ENCODE assay signal across 8 mouse cellular contexts in the genomic region with DNA sequence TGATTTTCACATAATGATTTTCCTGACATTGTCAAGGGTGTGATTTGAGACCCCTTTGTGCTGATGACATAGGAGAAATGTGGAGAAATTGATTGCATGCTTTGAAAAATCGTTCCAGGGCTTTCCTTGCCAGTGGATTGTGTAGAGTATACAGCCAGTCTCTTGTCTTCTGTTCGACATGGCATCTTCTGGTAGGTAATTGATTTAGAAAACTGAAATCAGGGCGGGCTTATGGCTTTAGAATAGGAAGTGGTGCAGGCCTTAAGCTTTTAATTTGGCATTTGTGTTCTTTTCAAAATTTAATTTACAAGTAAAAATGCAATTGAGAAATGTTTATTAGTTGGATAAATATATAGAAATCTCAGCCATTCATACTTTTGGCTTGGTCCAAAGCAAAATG. TPM values are rescaled to one million over a fixed set of nuclear protein-coding genes. Genes with fewer than 3 reads are reported as not detected.
DNase-seq lines count a peak whose midpoint lies in the region; ATAC-seq and TF ChIP-seq lines count a peak whose summit lies in the region.
"Had no signal": no experiment of that assay in that cellular context is flagged by ENCODE, and none has a peak within 500 bp of the region (broad histone marks: within the 10 kb centered on the region; RNA-seq: fewer than 3 reads in every experiment).

No protein-coding gene starts in this region.

- peaks cover 38% of the 10 kb centered on the region for H3K36me3 ChIP-seq in stomach, embryonic 14.5 days (ENCODE audit: control insufficient read depth, insufficient read depth, low read length)
- peaks cover 9% of the 10 kb centered on the region for H3K36me3 ChIP-seq in stomach, postnatal 0 days (ENCODE audit: control insufficient read depth, insufficient read depth, low read length)
- H3K36me3 ChIP-seq in forebrain, postnatal 0 days (ENCODE audit: insufficient read depth): peaks cover 35% of the 10 kb centered on the region
- peaks cover 41% of the 10 kb centered on the region for H3K36me3 ChIP-seq in liver, embryonic 14.5 days (replicated peaks; ENCODE audit: control insufficient read depth, insufficient read depth, low read depth)

- TF ChIP-seq CTCF in stomach, postnatal 0 days (IDR thresholded peaks at IDR 0.05; ENCODE audit: low read depth): no peak
- TF ChIP-seq CTCF in forebrain, postnatal 0 days (IDR thresholded peaks at IDR 0.05; ENCODE audit: low read depth): no peak
- TF ChIP-seq CTCF in liver, embryonic 14.5 days (IDR thresholded peaks at IDR 0.05; ENCODE audit: low read depth): no peak

- no peak for DNase-seq in stomach, postnatal 0 days (ENCODE audit: low spot score)
- no peak for DNase-seq in forebrain, postnatal 0 days
- no peak for DNase-seq in liver, embryonic 14.5 days (ENCODE audit: low read depth in 3 of 3, low spot score in 3 of 3)
- no peak for DNase-seq in natural killer cell, adult 2 months (ENCODE audit: low spot score in 2 of 2)
- DNase-seq: cerebellum, postnatal 25 days had no signal

- peak overlapping the region; percentile 94 for H3K4me3 ChIP-seq in stomach, embryonic 14.5 days (ENCODE audit: low read depth, low read length)
- H3K4me3 ChIP-seq in stomach, postnatal 0 days (ENCODE audit: low read depth, low read length): no peak overlapping the region
- peak overlapping the region; percentile 86 for H3K4me3 ChIP-seq in forebrain, postnatal 0 days (ENCODE audit: low read depth, low read length)
- peak overlapping the region in 1 of 2 experiments; percentile 92; a peak in 2 of 4 replicates for H3K4me3 ChIP-seq in liver, embryonic 14.5 days (ENCODE audit: insufficient read depth in 1 of 2, low read depth in 2 of 2, low read length in 2 of 2)

- H3K27ac ChIP-seq in stomach, embryonic 14.5 days (ENCODE audit: low read length): no peak overlapping the region
- no peak overlapping the region for H3K27ac ChIP-seq in stomach, postnatal 0 days (replicated peaks)
- H3K27ac ChIP-seq in forebrain, postnatal 0 days (ENCODE audit: low read depth, low read length): peak overlapping the region; percentile 100
- no peak overlapping the region for H3K27ac ChIP-seq in liver, embryonic 14.5 days

- no peak for TF ChIP-seq EP300 in stomach, postnatal 0 days (optimal IDR thresholded peaks at IDR 0.05)
- no peak for TF ChIP-seq EP300 in liver, embryonic 14.5 days (IDR thresholded peaks at IDR 0.05; ENCODE audit: low read depth)

- no peak for ATAC-seq in stomach, embryonic 14.5 days (ENCODE audit: insufficient number of reproducible peaks, insufficient read depth, low FRiP score, low read depth)
- no peak for ATAC-seq in stomach, postnatal 0 days (ENCODE audit: low FRiP score, low TSS enrichment)
- ATAC-seq in forebrain, postnatal 0 days: no peak
- ATAC-seq in liver, embryonic 14.5 days (ENCODE audit: insufficient read depth): no peak
- ATAC-seq in frontal cortex, adult (ENCODE audit: low TSS enrichment): no peak
- ATAC-seq in CD4-positive, CD25-positive, alpha-beta regulatory T cell, adult 4 months: no peak

- WGBS in stomach, embryonic 14.5 days: 51% methylated on average over 3 of the region's 3 CpGs
- WGBS in stomach, postnatal 0 days: 53% methylated on average over 3 of the region's 3 CpGs
- WGBS in forebrain, postnatal 0 days: 10% methylated on average over 3 of the region's 3 CpGs
- 79% methylated on average over 3 of the region's 3 CpGs for WGBS in liver, embryonic 14.5 days (ENCODE audit: insufficient replicate concordance)

- peaks cover 2% of the 10 kb centered on the region; the same call in 1 of the 2 replicates for H3K4me1 ChIP-seq in stomach, embryonic 14.5 days (ENCODE audit: control insufficient read depth, insufficient read depth, low read length)
- no peaks in the 10 kb centered on the region for H3K4me1 ChIP-seq in stomach, postnatal 0 days (replicated peaks; ENCODE audit: control insufficient read depth, insufficient read depth)
- peaks cover 36% of the 10 kb centered on the region for H3K4me1 ChIP-seq in forebrain, postnatal 0 days (ENCODE audit: insufficient read depth)
- H3K4me1 ChIP-seq in liver, embryonic 14.5 days (replicated peaks; ENCODE audit: control insufficient read depth in 2 of 2, insufficient read depth in 2 of 2, low read length in 1 of 2): peaks cover 10 to 12% of the 10 kb centered on the region in 2 experiments

- H3K9me3 ChIP-seq in stomach, embryonic 14.5 days (ENCODE audit: control insufficient read depth, low read depth, low read length): no peaks in the 10 kb centered on the region
- H3K9me3 ChIP-seq in stomach, postnatal 0 days (ENCODE audit: control insufficient read depth, low read length): no peaks in the 10 kb centered on the region
- H3K9me3 ChIP-seq in forebrain, postnatal 0 days (ENCODE audit: low read length): no peaks in the 10 kb centered on the region
- no peaks in the 10 kb centered on the region for H3K9me3 ChIP-seq in liver, embryonic 14.5 days (ENCODE audit: control insufficient read depth, low read length)

- H3K4me2 ChIP-seq in stomach, embryonic 14.5 days (replicated peaks; ENCODE audit: low read depth, low read length): peak overlapping the region; percentile 88
- H3K4me2 ChIP-seq in stomach, postnatal 0 days (replicated peaks; ENCODE audit: low read depth): no peak overlapping the region
- peak overlapping the region; percentile 90 for H3K4me2 ChIP-seq in forebrain, postnatal 0 days (ENCODE audit: low read depth)
- peak overlapping the region; percentile 96 for H3K4me2 ChIP-seq in liver, embryonic 14.5 days (ENCODE audit: low read depth)

- no peaks in the 10 kb centered on the region for H3K27me3 ChIP-seq in stomach, embryonic 14.5 days (ENCODE audit: control insufficient read depth, insufficient read depth, low read length)
- no peaks in the 10 kb centered on the region for H3K27me3 ChIP-seq in stomach, postnatal 0 days (ENCODE audit: control insufficient read depth, insufficient read depth, low read length)
- H3K27me3 ChIP-seq in forebrain, postnatal 0 days (ENCODE audit: insufficient read depth, low read length): no peaks in the 10 kb centered on the region
- no peaks in the 10 kb centered on the region for H3K27me3 ChIP-seq in liver, embryonic 14.5 days (ENCODE audit: control insufficient read depth, insufficient read depth, low read length)

- peak overlapping the region; percentile 94; the same call in 1 of the 2 replicates for H3K9ac ChIP-seq in stomach, embryonic 14.5 days (replicated peaks; ENCODE audit: low read depth, low read length)
- no peak overlapping the region for H3K9ac ChIP-seq in stomach, postnatal 0 days (ENCODE audit: low read length)
- H3K9ac ChIP-seq in forebrain, postnatal 0 days: peak overlapping the region; percentile 100
- 0 out of 2 replicates have a peak overlapping the region, but pooled peaks have one; percentile 21 for H3K9ac ChIP-seq in liver, embryonic 14.5 days (replicated peaks)

RNA-seq across cellular contexts. Expression of a gene that starts 1.9 kb away (rescaled TPM):
- polyA plus RNA-seq in stomach, embryonic 14.5 days (2014; fragmentation: Nextera tagmentation; extraction: Ambion mirVana): 1,523 and 1,653 TPM in 2 replicates
- 358 and 380 TPM in 2 replicates for polyA plus RNA-seq in stomach, postnatal 0 days (2015; fragmentation: Nextera tagmentation; extraction: Ambion mirVana)
- 2,537 and 3,460 TPM in 2 replicates for total RNA-seq in forebrain, postnatal 0 days (2014; rRNA removed)
- polyA plus RNA-seq in forebrain, postnatal 0 days (2015; fragmentation: Nextera tagmentation; extraction: Ambion mirVana): 7,274 and 8,446 TPM in 2 replicates
- polyA plus RNA-seq in liver, embryonic 14.5 days (2012; rRNA removed): 46.2 and 104 TPM in 2 replicates
- polyA plus RNA-seq in liver, embryonic 14.5 days (2014; fragmentation: Nextera tagmentation; extraction: Ambion mirVana): 404 and 464 TPM in 2 replicates
- polyA plus RNA-seq in CD4-positive, CD25-positive, alpha-beta regulatory T cell, adult 4 months (2017; shearing (Covaris generic)): 100 to 1,000 TPM in 1 of 2 experiments, 10 to 100 TPM in 1; 80.7 to 125 TPM

RNA-seq across cellular contexts. Expression of a gene that starts 26.5 kb away (rescaled TPM):
- 2.2 and 2.3 TPM in 2 replicates for polyA plus RNA-seq in stomach, embryonic 14.5 days (2014; fragmentation: Nextera tagmentation; extraction: Ambion mirVana)
- 51.8 and 56.4 TPM in 2 replicates for polyA plus RNA-seq in stomach, postnatal 0 days (2015; fragmentation: Nextera tagmentation; extraction: Ambion mirVana)
- 33.9 and 36.6 TPM in 2 replicates for total RNA-seq in forebrain, postnatal 0 days (2014; rRNA removed)
- 21.3 and 28.1 TPM in 2 replicates for polyA plus RNA-seq in forebrain, postnatal 0 days (2015; fragmentation: Nextera tagmentation; extraction: Ambion mirVana)
- polyA plus RNA-seq in liver, embryonic 14.5 days (2012; rRNA removed): 4.1 and 5.7 TPM in 2 replicates
- polyA plus RNA-seq in liver, embryonic 14.5 days (2014; fragmentation: Nextera tagmentation; extraction: Ambion mirVana): 1.9 and 2.3 TPM in 2 replicates
- polyA plus RNA-seq in CD4-positive, CD25-positive, alpha-beta regulatory T cell, adult 4 months (2017; shearing (Covaris generic)): 10 to 100 TPM; 21.3 to 56.0 TPM

RNA-seq across cellular contexts. Expression of a gene that starts 40.8 kb away (rescaled TPM):
- 4.6 and 5.4 TPM in 2 replicates for polyA plus RNA-seq in stomach, embryonic 14.5 days (2014; fragmentation: Nextera tagmentation; extraction: Ambion mirVana)
- 3.5 and 3.8 TPM in 2 replicates for polyA plus RNA-seq in stomach, postnatal 0 days (2015; fragmentation: Nextera tagmentation; extraction: Ambion mirVana)
- 1.2 and 1.8 TPM in 2 replicates for total RNA-seq in forebrain, postnatal 0 days (2014; rRNA removed)
- polyA plus RNA-seq in forebrain, postnatal 0 days (2015; fragmentation: Nextera tagmentation; extraction: Ambion mirVana): 1.1 and 1.3 TPM in 2 replicates
- 13.5 and 21.0 TPM in 2 replicates for polyA plus RNA-seq in liver, embryonic 14.5 days (2012; rRNA removed)
- polyA plus RNA-seq in liver, embryonic 14.5 days (2014; fragmentation: Nextera tagmentation; extraction: Ambion mirVana): 7.6 and 10.2 TPM in 2 replicates
- 1 to 10 TPM in 1 of 2 experiments, under 1 TPM in 1; 0.26 to 1.2 TPM for polyA plus RNA-seq in CD4-positive, CD25-positive, alpha-beta regulatory T cell, adult 4 months (2017; shearing (Covaris generic))
